Mouse (Mus musculus) MEL (cell line): ENCODE results near the gene Epha2.
A peak's percentile ranks its signal among the peaks of the same experiment; 100 is the strongest.

Source experiments
- BHLHE40 ChIP-seq: IDR thresholded peaks from 2 replicates; pipeline ENCODE4 v1.6.1; 2012; ENCODE audit warnings: low read depth, mild to moderate bottlenecking, inconsistent platforms, low read length, improper control_type of control experiment, borderline replicate concordance
- CTCF ChIP-seq, 3 experiments: IDR thresholded peaks in 2 of 3; conservative IDR thresholded peaks in 1 of 3; 2 replicates each; pipeline ENCODE4 v1.5.1; 2011 to 2012; ENCODE audit warnings: low read length in 3 of 3, low read depth in 2 of 3, mild to moderate bottlenecking in 2 of 3, improper control_type of control experiment in 1 of 3, inconsistent platforms in 1 of 3, mixed read lengths in 1 of 3, moderate library complexity in 1 of 3; ENCODE audit not compliant: control insufficient read depth in 1 of 3, insufficient read depth in 1 of 3, poor library complexity in 1 of 3, severe bottlenecking in 1 of 3
- EP300 ChIP-seq, 2 experiments: IDR thresholded peaks; 2 replicates each; pipeline ENCODE4 v1.6.1; 2011; ENCODE audit warnings: improper control_type of control experiment in 2 of 2, low read length in 2 of 2, low read depth in 1 of 2, mild to moderate bottlenecking in 1 of 2
- JUND ChIP-seq: IDR thresholded peaks from 2 replicates; pipeline ENCODE4 v1.6.1; 2011; ENCODE audit warnings: low read depth, mild to moderate bottlenecking, improper control_type of control experiment, low read length
- MAX ChIP-seq: IDR thresholded peaks from 2 replicates; pipeline ENCODE4 v1.6.1; 2011; ENCODE audit warnings: low read length, improper control_type of control experiment
- MAZ ChIP-seq: IDR thresholded peaks from 2 replicates; pipeline ENCODE4 v1.6.1; 2012; ENCODE audit warnings: low read depth, mild to moderate bottlenecking, inconsistent platforms, low read length, improper control_type of control experiment
- NRF1 ChIP-seq: IDR thresholded peaks from 2 replicates; pipeline ENCODE4 v1.6.1; 2014; ENCODE audit warnings: low read depth, mild to moderate bottlenecking, inconsistent platforms, low read length, improper control_type of control experiment, moderate library complexity; ENCODE audit not compliant: poor library complexity, insufficient read depth, severe bottlenecking
- POLR2A ChIP-seq, 2 experiments: IDR thresholded peaks; 2 replicates each; pipeline ENCODE4 v1.6.1; 2011 to 2012; ENCODE audit warnings: low read length in 2 of 2, mild to moderate bottlenecking in 2 of 2, control low read depth in 1 of 2, improper control_type of control experiment in 1 of 2, low read depth in 1 of 2, moderate library complexity in 1 of 2; ENCODE audit not compliant: control insufficient read depth in 1 of 2, insufficient read depth in 1 of 2, poor library complexity in 1 of 2
- POLR2AphosphoS5 ChIP-seq: IDR thresholded peaks from 2 replicates; pipeline ENCODE4 v1.6.1; 2012; ENCODE audit warnings: low read depth, borderline replicate concordance, mild to moderate bottlenecking, inconsistent platforms, low read length, moderate library complexity, mixed read lengths
- TAL1 ChIP-seq: IDR thresholded peaks from 2 replicates; pipeline ENCODE4 v1.6.1; 2012; ENCODE audit warnings: mild to moderate bottlenecking, inconsistent platforms, low read length, moderate library complexity, mixed read lengths
- USF2 ChIP-seq, 2 experiments: IDR thresholded peaks; 2 replicates each; pipeline ENCODE4 v1.6.1; 2011 to 2012; ENCODE audit warnings: improper control_type of control experiment in 2 of 2, low read length in 2 of 2, borderline replicate concordance in 1 of 2, inconsistent platforms in 1 of 2, low read depth in 1 of 2, mild to moderate bottlenecking in 1 of 2; ENCODE audit not compliant: insufficient read depth in 1 of 2
- ZC3H11A ChIP-seq: IDR thresholded peaks from 2 replicates; pipeline ENCODE4 v1.6.1; 2012; ENCODE audit warnings: low read depth, mild to moderate bottlenecking, inconsistent platforms, low read length, improper control_type of control experiment

GRCm38 (mm10) chr4:141268350-141268749, 32.7 kb upstream of the Epha2 start:
- peak; percentile 28 to 53 (median 53) for TF ChIP-seq CTCF (IDR thresholded peaks at IDR 0.05 in 2 of 3, conservative IDR thresholded peaks at IDR 0.05 in 1 of 3; ENCODE audit: control insufficient read depth in 1 of 3, insufficient read depth in 1 of 3, low read depth in 2 of 3, low read length in 3 of 3, poor library complexity in 1 of 3, severe bottlenecking in 1 of 3)
- no peak for TF ChIP-seq ZC3H11A
- no peak for TF ChIP-seq BHLHE40
- no peak for TF ChIP-seq EP300 (IDR thresholded peaks at IDR 0.05; ENCODE audit: low read depth in 1 of 2, low read length in 2 of 2)
- TF ChIP-seq POLR2A (IDR thresholded peaks at IDR 0.05; ENCODE audit: control insufficient read depth in 1 of 2, insufficient read depth in 1 of 2, low read depth in 1 of 2, low read length in 2 of 2, poor library complexity in 1 of 2), result no peak
- TF ChIP-seq USF2 (IDR thresholded peaks at IDR 0.05; ENCODE audit: borderline replicate concordance in 1 of 2, insufficient read depth in 1 of 2, low read depth in 1 of 2, low read length in 2 of 2), result no peak
- TF ChIP-seq NRF1, result no peak
- no peak for TF ChIP-seq POLR2AphosphoS5
- TF ChIP-seq MAZ, result no peak
- TF ChIP-seq TAL1, result no peak
- no peak for TF ChIP-seq MAX
- TF ChIP-seq JUND, result no peak
